Mouse (Mus musculus): ENCODE measurements around the gene Ttyh1. TPM values are rescaled to one million over a fixed set of nuclear protein-coding genes. Genes with fewer than 3 reads are reported as not detected.

The Ttyh1 gene
- polyA plus RNA-seq, 1 experiment from 2014 or later, result 0.38 TPM

Other genes starting within 250 kb of the Ttyh1 start
- gene Gm14548, start 221.3 kb upstream of the Ttyh1 start, polyA plus RNA-seq (2015; fragmentation: Nextera tagmentation; extraction: Ambion mirVana), result 1.1 and 1.6 TPM in 2 replicates
- gene Lilra6, start 203.9 kb upstream of the Ttyh1 start, polyA plus RNA-seq (2015; fragmentation: Nextera tagmentation; extraction: Ambion mirVana), result 0.97 and 1.3 TPM in 2 replicates
- gene Lair1, start 56.2 kb upstream of the Ttyh1 start, polyA plus RNA-seq (2015; fragmentation: Nextera tagmentation; extraction: Ambion mirVana), result 2.2 and 2.5 TPM in 2 replicates
- 20.1 and 25.2 TPM in 2 replicates for gene Leng8, start 17.6 kb downstream of the Ttyh1 start, polyA plus RNA-seq (2015; fragmentation: Nextera tagmentation; extraction: Ambion mirVana)
- gene Leng9, start 31.0 kb downstream of the Ttyh1 start, polyA plus RNA-seq (2015; fragmentation: Nextera tagmentation; extraction: Ambion mirVana), result 0.98 TPM in 2 replicates
- 6.1 and 6.3 TPM in 2 replicates for gene Cdc42ep5, start 45.5 kb downstream of the Ttyh1 start, polyA plus RNA-seq (2015; fragmentation: Nextera tagmentation; extraction: Ambion mirVana)
- gene Lilra5, start 118.3 kb downstream of the Ttyh1 start, polyA plus RNA-seq (2015; fragmentation: Nextera tagmentation; extraction: Ambion mirVana), result 0.62 and 0.76 TPM in 2 replicates
- 0.21 TPM in 1 of 2 replicates, not detected in the other for gene Ncr1, start 218.3 kb downstream of the Ttyh1 start, polyA plus RNA-seq (2015; fragmentation: Nextera tagmentation; extraction: Ambion mirVana)